ENCODE assay signal across 10 mouse cellular contexts in genomic region chr2:141955197-141955596, GRCm38 (mm10).
A peak's percentile ranks its signal among the peaks of the same experiment; 100 is the strongest.
DNase-seq lines count a peak whose midpoint lies in the region; ATAC-seq lines count a peak whose summit lies in the region.
"Had no signal": no experiment of that assay in that cellular context is flagged by ENCODE, and none has a peak within 500 bp of the region (broad histone marks: within the 10 kb centered on the region; RNA-seq: fewer than 3 reads in every experiment).

No protein-coding gene starts in this region.

- peak overlapping the region; percentile 29; the same call in 1 of the 2 replicates for H3K27ac ChIP-seq in forebrain, embryonic 15.5 days (replicated peaks)
- H3K27ac ChIP-seq in midbrain, embryonic 13.5 days = no peak overlapping the region

- no peak overlapping the region for H3K4me3 ChIP-seq in forebrain, embryonic 15.5 days
- no peak overlapping the region for H3K4me3 ChIP-seq in midbrain, embryonic 13.5 days (replicated peaks)

- no peak overlapping the region for H3K9ac ChIP-seq in forebrain, embryonic 15.5 days (replicated peaks)
- no peak overlapping the region for H3K9ac ChIP-seq in midbrain, embryonic 13.5 days (replicated peaks)
- H3K9ac ChIP-seq: liver, postnatal 0 days had no signal

- H3K27me3 ChIP-seq in forebrain, embryonic 15.5 days = no peaks in the 10 kb centered on the region
- no peaks in the 10 kb centered on the region for H3K27me3 ChIP-seq in midbrain, embryonic 13.5 days

- intact Hi-C loops in gastrocnemius, postnatal 36 days (cut with DNase I) = no loop called here

- no peaks in the 10 kb centered on the region for H3K36me3 ChIP-seq in forebrain, embryonic 15.5 days
- no peaks in the 10 kb centered on the region for H3K36me3 ChIP-seq in midbrain, embryonic 13.5 days

- H3K4me1 ChIP-seq in forebrain, embryonic 15.5 days = peaks cover 8% of the 10 kb centered on the region
- peaks cover 5% of the 10 kb centered on the region; the same call in 1 of the 2 replicates for H3K4me1 ChIP-seq in midbrain, embryonic 13.5 days (replicated peaks)

- H3K4me2 ChIP-seq in forebrain, embryonic 15.5 days (replicated peaks) = no peak overlapping the region
- no peak overlapping the region for H3K4me2 ChIP-seq in midbrain, embryonic 13.5 days (replicated peaks)

- peak; percentile 89 for ATAC-seq in forebrain, embryonic 15.5 days (replicated peaks)
- peak; percentile 82; the same call in 1 of the 2 replicates for ATAC-seq in midbrain, embryonic 13.5 days
- no peak for ATAC-seq in inflammation-experienced regulatory T-cells, adult 6 months
- ATAC-seq: liver, postnatal 0 days had no signal

- WGBS in forebrain, embryonic 15.5 days = 3% methylated on average over 3 of the region's 3 CpGs
- 6% methylated on average over 3 of the region's 3 CpGs for WGBS in midbrain, embryonic 13.5 days

- no peaks in the 10 kb centered on the region for H3K9me3 ChIP-seq in forebrain, embryonic 15.5 days
- no peaks in the 10 kb centered on the region for H3K9me3 ChIP-seq in midbrain, embryonic 13.5 days

- peak; percentile 20 to 27 for DNase-seq in cerebellum, adult 18-20 months
- peak; percentile 21 to 36 for DNase-seq in cerebellum, postnatal 25 days
- DNase-seq in ovary, postnatal 36 days (ENCODE audit: low spot score) = no peak
- no peak for DNase-seq in gastrocnemius, postnatal 36 days
- DNase-seq: heart, postnatal 36 days; kidney, postnatal 25 days; liver, postnatal 0 days had no signal

Comparison
In these comparisons a context has a peak if more than half of its experiments do, and no peak if none do; other contexts are left out.
1. DNase-seq: peak in cerebellum, adult 18-20 months (2 of 2) and cerebellum, postnatal 25 days (2 of 2); none in ovary, postnatal 36 days (single experiment) and gastrocnemius, postnatal 36 days (0 of 2).